Mouse (Mus musculus) lung, embryonic 16.5 days (tissue): ENCODE measurements around the gene Hist2h3b. TPM values are rescaled to one million over a fixed set of nuclear protein-coding genes. Genes with fewer than 3 reads are reported as not detected.

Experiments
- ATAC-seq: fragments of 200-750 bp; cut with Nextera tagmentation; 2 replicates; pipeline ENCODE4 v1.8.0; 2017; ENCODE audit warnings: low read depth, mild to moderate bottlenecking, moderate library complexity
- H3K27ac ChIP-seq: fragments of 300-500 bp; sonication (generic); 2 replicates; pipeline ENCODE4 v1.5.1; 2014; ENCODE audit warnings: mild to moderate bottlenecking, control low read depth, low read length
- H3K27me3 ChIP-seq: fragments of 300-500 bp; sonication (generic); 2 replicates; pipeline ENCODE4 v1.6.1; 2014; ENCODE audit warnings: low read depth, low read length, mixed read lengths; ENCODE audit not compliant: control insufficient read depth, insufficient read depth
- H3K36me3 ChIP-seq: fragments of 300-500 bp; sonication (generic); 2 replicates; pipeline ENCODE4 v1.6.1; 2014; ENCODE audit warnings: low read length; ENCODE audit not compliant: control insufficient read depth, insufficient read depth
- H3K4me1 ChIP-seq: fragments of 300-500 bp; sonication (generic); replicated peaks from 2 replicates; pipeline ENCODE4 v1.6.1; 2014; ENCODE audit warnings: low read length, mixed read lengths; ENCODE audit not compliant: control insufficient read depth, insufficient read depth
- H3K4me2 ChIP-seq: fragments of 300-500 bp; sonication (generic); 2 replicates; pipeline ENCODE4 v1.6.1; 2014; ENCODE audit warnings: low read depth, low read length, control low read depth
- H3K4me3 ChIP-seq: fragments of 300-500 bp; sonication (generic); 2 replicates; pipeline ENCODE4 v1.5.1; 2014; ENCODE audit warnings: mild to moderate bottlenecking, low read length, control low read depth
- H3K9ac ChIP-seq: fragments of 300-500 bp; sonication (generic); 2 replicates; pipeline ENCODE4 v1.6.1; 2014; ENCODE audit warnings: low read length, control low read depth
- H3K9me3 ChIP-seq: fragments of 300-500 bp; sonication (generic); 2 replicates; pipeline ENCODE4 v1.6.1; 2016; ENCODE audit warnings: low read length; ENCODE audit not compliant: control insufficient read depth
- whole genome bisulfite sequencing: fragments of 180-500 bp; shearing (Covaris S2); extraction: QIAGEN DNeasy Blood & Tissue Kit; methylation state at CpG from one replicate; pipeline ENCODE4 v1.1.7; 2014; 5-methylcytosine and 5-hydroxymethylcytosine counted together
- microRNA-seq: library from miRNA; unstranded; fragments of <30 nt; microRNA quantifications from one replicate; pipeline ENCODE4, GENCODE M21; 2016
- polyA plus RNA-seq: library from polyadenylated mRNA; unstranded; fragments of >200 nt; fragmentation: Nextera tagmentation; extraction: Ambion mirVana; gene quantifications from 2 replicates; pipeline ENCODE4 v1.2.1, GENCODE M21; 2015

Gene Hist2h3b
- polyA plus RNA-seq, 1 experiment from 2014 or later: 55.7 TPM

- no peak for ATAC-seq
- Histone ChIP-seq H3K9me3 (no peaks in the 10 kb centered on the region), H3K36me3 (no peaks in the 10 kb centered on the region), H3K4me2 (no peak overlapping the region), H3K27me3 (no peaks in the 10 kb centered on the region; the same call in 1 of the 2 replicates), H3K4me3 (no peak overlapping the region), H3K4me1 (no peaks in the 10 kb centered on the region), H3K9ac (no peak overlapping the region), H3K27ac (no peak overlapping the region)
- WGBS: 63% methylated on average over 9 of the region's 9 CpGs
These were observed 38.1 kb downstream of the Hist2h3b start for GRCm38 (mm10) chr3:96306506-96306905.

GRCm38 (mm10) chr3:96309441-96309840, 41.0 kb downstream of the Hist2h3b start:
- Histone ChIP-seq H3K4me3 (no peak overlapping the region), H3K27ac (no peak overlapping the region), H3K4me2 (no peak overlapping the region), H3K4me1 (no peaks in the 10 kb centered on the region), H3K36me3 (no peaks in the 10 kb centered on the region), H3K9me3 (no peaks in the 10 kb centered on the region), H3K27me3 (no peaks in the 10 kb centered on the region; the same call in 1 of the 2 replicates), H3K9ac (no peak overlapping the region)
- no peak for ATAC-seq
- WGBS: 29% methylated on average over 3 of the region's 3 CpGs

- Histone ChIP-seq H3K36me3 (no peaks in the 10 kb centered on the region), H3K4me2 (no peak overlapping the region), H3K4me3 (no peak overlapping the region), H3K27ac (no peak overlapping the region), H3K9ac (no peak overlapping the region), H3K9me3 (no peaks in the 10 kb centered on the region), H3K4me1 (no peaks in the 10 kb centered on the region), H3K27me3 (no peaks in the 10 kb centered on the region)
- 51% methylated on average over 8 of the region's 8 CpGs for WGBS
- ATAC-seq: no peak
These were observed 44.1 kb downstream of the Hist2h3b start for GRCm38 (mm10) chr3:96312341-96313098.

Small RNAs within 50 kb of the gene (microRNA-seq; reads per million reads assigned to microRNA genes)
- gene Gm44492: not detected
- gene Gm47311: not detected
- gene Gm47313: not detected

Other genes starting within 250 kb of the Hist2h3b start
- 39.6 and 39.8 TPM in 2 replicates for gene Vps45, start 210.2 kb upstream of the Hist2h3b start, polyA plus RNA-seq
- gene Otud7b, start 164.1 kb upstream of the Hist2h3b start, polyA plus RNA-seq: 18.8 and 22.9 TPM in 2 replicates
- gene Mtmr11, start 106.7 kb upstream of the Hist2h3b start, polyA plus RNA-seq: 13.0 and 14.0 TPM in 2 replicates
- gene Sf3b4, start 96.3 kb upstream of the Hist2h3b start, polyA plus RNA-seq: 143 and 167 TPM in 2 replicates
- 2.3 and 2.6 TPM in 2 replicates for gene Sv2a, start 87.5 kb upstream of the Hist2h3b start, polyA plus RNA-seq
- 51.4 and 51.6 TPM in 2 replicates for gene Bola1, start 48.9 kb upstream of the Hist2h3b start, polyA plus RNA-seq
- 1.3 and 1.9 TPM in 2 replicates for gene Hist2h2ab, start 48.8 kb upstream of the Hist2h3b start, polyA plus RNA-seq
- 8.9 and 9.0 TPM in 2 replicates for gene Hist2h2ac, start 47.8 kb upstream of the Hist2h3b start, polyA plus RNA-seq
- gene Hist2h2be, start 47.5 kb upstream of the Hist2h3b start, polyA plus RNA-seq: 7.5 and 8.8 TPM in 2 replicates
- gene Hist2h3c2, start 29.5 kb upstream of the Hist2h3b start, polyA plus RNA-seq: 3.6 and 4.7 TPM in 2 replicates
- gene Hist2h2aa2, start 28.4 kb upstream of the Hist2h3b start, polyA plus RNA-seq: 37.6 and 61.6 TPM in 2 replicates
- gene Hist2h2aa1, start 23.2 kb upstream of the Hist2h3b start, polyA plus RNA-seq: 16.9 and 21.5 TPM in 2 replicates
- 1.0 and 2.3 TPM in 2 replicates for gene Hist2h3c1, start 22.0 kb upstream of the Hist2h3b start, polyA plus RNA-seq
- 9.8 and 12.3 TPM in 2 replicates for gene Hist2h4, start 5.3 kb upstream of the Hist2h3b start, polyA plus RNA-seq
- 13.0 and 14.5 TPM in 2 replicates for gene Hist2h2bb, start 1.1 kb downstream of the Hist2h3b start, polyA plus RNA-seq
- gene Fcgr1, start 25.3 kb downstream of the Hist2h3b start, polyA plus RNA-seq: 2.3 and 2.7 TPM in 2 replicates
- gene BC107364, start 183.7 kb downstream of the Hist2h3b start, polyA plus RNA-seq: 0.30 and 0.34 TPM in 2 replicates